Mouse (Mus musculus): Measurements from ENCODE around the gene Exoc1. TPM values are rescaled to one million over a fixed set of nuclear protein-coding genes. Genes with fewer than 3 reads are reported as not detected.

Gene Exoc1
- total RNA-seq, 2 experiments from 2014 or later, result 16.2 to 23.1 TPM

GRCm38 (mm10) chr5:76590009-76590408 is 60.9 kb downstream of the Exoc1 start:
- ATAC-seq (replicated peaks; ENCODE audit: low FRiP score, poor library complexity, severe bottlenecking), result no peak

- no peak for ATAC-seq (replicated peaks; ENCODE audit: low FRiP score, poor library complexity, severe bottlenecking)
These were observed 62.8 kb downstream of the Exoc1 start for GRCm38 (mm10) chr5:76591885-76592284.

- no peak for ATAC-seq (replicated peaks; ENCODE audit: low FRiP score, poor library complexity, severe bottlenecking)
These were observed 80.7 kb downstream of the Exoc1 start for GRCm38 (mm10) chr5:76609702-76610370.

- no peak for ATAC-seq (replicated peaks; ENCODE audit: low FRiP score, poor library complexity, severe bottlenecking)
These were observed 83.9 kb downstream of the Exoc1 start for GRCm38 (mm10) chr5:76612867-76613499.

GRCm38 (mm10) chr5:76615276-76615675 is 86.2 kb downstream of the Exoc1 start:
- no peak for ATAC-seq (replicated peaks; ENCODE audit: low FRiP score, poor library complexity, severe bottlenecking)

- ATAC-seq (replicated peaks; ENCODE audit: low FRiP score, poor library complexity, severe bottlenecking), result no peak
These were observed 87.2 kb downstream of the Exoc1 start for GRCm38 (mm10) chr5:76616196-76616747.

GRCm38 (mm10) chr5:76618750-76619149 is 89.6 kb downstream of the Exoc1 start:
- no peak for ATAC-seq (replicated peaks; ENCODE audit: low FRiP score, poor library complexity, severe bottlenecking)

Other genes with a start within 250 kb of the Exoc1 start
- 0.58 and 3.3 TPM in 2 replicates for gene Clock, start 224.5 kb upstream of the Exoc1 start, total RNA-seq (2015; ENCODE audit: low replicate concordance)
- gene Clock, start 224.5 kb upstream of the Exoc1 start, total RNA-seq (2017; ENCODE audit: low replicate concordance), result 0.70 and 1.6 TPM in 2 replicates
- gene Pdcl2, start 198.2 kb upstream of the Exoc1 start, total RNA-seq (2015; ENCODE audit: low replicate concordance), result not detected in 2 replicates
- gene Pdcl2, start 198.2 kb upstream of the Exoc1 start, total RNA-seq (2017; ENCODE audit: low replicate concordance), result not detected in 2 replicates
- not detected in 2 replicates for gene Nmu, start 165.5 kb upstream of the Exoc1 start, total RNA-seq (2015; ENCODE audit: low replicate concordance)
- gene Nmu, start 165.5 kb upstream of the Exoc1 start, total RNA-seq (2017; ENCODE audit: low replicate concordance), result not detected in 2 replicates
- not detected in 2 replicates for gene Gm7271, start 45.3 kb upstream of the Exoc1 start, total RNA-seq (2015; ENCODE audit: low replicate concordance)
- not detected in 2 replicates for gene Gm7271, start 45.3 kb upstream of the Exoc1 start, total RNA-seq (2017; ENCODE audit: low replicate concordance)
- gene Cep135, start 59.4 kb downstream of the Exoc1 start, total RNA-seq (2015; ENCODE audit: low replicate concordance), result 4.0 and 9.4 TPM in 2 replicates
- gene Cep135, start 59.4 kb downstream of the Exoc1 start, total RNA-seq (2017; ENCODE audit: low replicate concordance), result 13.7 and 15.8 TPM in 2 replicates
- gene C530008M17Rik, start 127.2 kb downstream of the Exoc1 start, total RNA-seq (2015; ENCODE audit: low replicate concordance), result 10.0 and 18.1 TPM in 2 replicates
- gene C530008M17Rik, start 127.2 kb downstream of the Exoc1 start, total RNA-seq (2017; ENCODE audit: low replicate concordance), result 18.9 and 23.7 TPM in 2 replicates